Mouse (Mus musculus): ENCODE measurements around the gene Klk7.

DNA sequence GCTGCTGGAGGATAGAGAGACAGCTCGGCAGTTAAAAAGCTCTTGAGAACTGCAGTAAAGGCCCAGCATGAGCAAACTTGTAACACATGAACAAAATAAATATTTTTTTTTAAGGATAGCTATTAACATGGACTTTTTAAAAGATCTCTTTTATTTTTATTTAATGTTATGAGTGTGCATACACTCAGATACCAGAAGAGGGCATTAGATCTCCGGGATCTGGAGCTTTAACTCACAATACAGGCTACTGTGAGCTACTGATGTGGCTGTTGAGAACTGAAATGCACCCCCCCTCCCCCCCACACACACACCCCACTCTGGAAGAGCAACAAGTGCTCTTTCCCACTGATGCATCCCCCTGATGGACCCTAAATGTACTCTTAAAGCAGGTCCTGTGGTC, 21.8 kb upstream of the Klk7 start:
- TF ChIP-seq CTCF (conservative IDR thresholded peaks at IDR 0.05; ENCODE audit: insufficient read depth, insufficient read length, low read depth, low read length) (no peak), POLR2A (IDR thresholded peaks at IDR 0.05; ENCODE audit: low read depth, low read length) (no peak)

Measured in kidney, adult 2 months (tissue).